Mouse (Mus musculus) monocyte, adult 2 months (primary cell): ENCODE data around the gene Bpi.

Source experiments
- DNase-seq, 2 experiments: peaks; one replicate each; pipeline ENCODE4 v3.0.0; 2022; ENCODE audit warnings: low spot score in 2 of 2, low read depth in 1 of 2

The Bpi gene

GRCm38 (mm10) chr2:158258005-158258418, at the start of gene Bpi:
Gene Bpi, plus strand, starts transcription at chr2:158258094.
- peak in 1 of 2 experiments; percentile 5 for DNase-seq

DNA sequence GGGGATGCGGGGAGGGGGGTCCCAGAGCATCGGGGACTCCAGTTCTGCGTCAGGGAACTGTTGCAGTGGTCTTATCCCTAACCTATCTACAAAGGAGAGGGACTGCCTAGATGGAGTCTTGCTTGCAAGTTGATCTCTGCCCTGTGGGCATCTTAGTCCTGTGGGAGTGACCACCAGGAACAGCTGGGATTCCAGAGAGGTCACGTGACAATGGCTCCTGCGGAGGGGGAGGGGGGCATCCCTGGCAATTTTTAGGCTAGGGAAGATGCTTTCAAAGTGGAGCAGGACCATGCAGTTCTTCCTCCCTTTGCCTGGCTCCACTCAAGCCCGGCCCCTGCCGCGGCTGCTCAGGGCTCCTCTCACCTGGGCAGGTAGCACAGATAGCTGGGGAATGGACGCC, 48.1 kb upstream of the Bpi start:
- no peak for DNase-seq

DNA sequence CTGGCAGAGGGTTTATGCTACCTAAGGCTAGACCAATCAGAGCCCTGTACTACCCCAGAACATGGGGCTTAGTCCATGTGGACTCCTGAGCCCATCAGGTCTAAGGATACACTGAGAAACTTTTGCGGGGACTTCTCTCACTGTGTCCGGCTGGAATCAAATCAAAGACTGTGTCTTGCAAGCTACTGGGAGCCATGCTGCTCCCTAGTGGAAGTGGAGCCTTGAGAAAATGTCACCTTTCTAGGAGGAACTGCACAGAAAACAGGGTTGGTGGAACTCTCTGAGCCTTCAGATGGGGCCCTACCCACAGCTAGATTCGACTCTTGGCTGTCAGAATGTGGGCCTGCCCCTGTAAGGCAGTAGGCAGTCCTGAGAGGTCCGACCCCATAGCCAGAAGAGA, 47.4 kb upstream of the Bpi start:
- no peak for DNase-seq

GRCm38 (mm10) chr2:158210958-158211357, 46.9 kb upstream of the Bpi start:
- no peak for DNase-seq

GRCm38 (mm10) chr2:158211764-158212471, 46.0 kb upstream of the Bpi start:
- no peak for DNase-seq

DNA sequence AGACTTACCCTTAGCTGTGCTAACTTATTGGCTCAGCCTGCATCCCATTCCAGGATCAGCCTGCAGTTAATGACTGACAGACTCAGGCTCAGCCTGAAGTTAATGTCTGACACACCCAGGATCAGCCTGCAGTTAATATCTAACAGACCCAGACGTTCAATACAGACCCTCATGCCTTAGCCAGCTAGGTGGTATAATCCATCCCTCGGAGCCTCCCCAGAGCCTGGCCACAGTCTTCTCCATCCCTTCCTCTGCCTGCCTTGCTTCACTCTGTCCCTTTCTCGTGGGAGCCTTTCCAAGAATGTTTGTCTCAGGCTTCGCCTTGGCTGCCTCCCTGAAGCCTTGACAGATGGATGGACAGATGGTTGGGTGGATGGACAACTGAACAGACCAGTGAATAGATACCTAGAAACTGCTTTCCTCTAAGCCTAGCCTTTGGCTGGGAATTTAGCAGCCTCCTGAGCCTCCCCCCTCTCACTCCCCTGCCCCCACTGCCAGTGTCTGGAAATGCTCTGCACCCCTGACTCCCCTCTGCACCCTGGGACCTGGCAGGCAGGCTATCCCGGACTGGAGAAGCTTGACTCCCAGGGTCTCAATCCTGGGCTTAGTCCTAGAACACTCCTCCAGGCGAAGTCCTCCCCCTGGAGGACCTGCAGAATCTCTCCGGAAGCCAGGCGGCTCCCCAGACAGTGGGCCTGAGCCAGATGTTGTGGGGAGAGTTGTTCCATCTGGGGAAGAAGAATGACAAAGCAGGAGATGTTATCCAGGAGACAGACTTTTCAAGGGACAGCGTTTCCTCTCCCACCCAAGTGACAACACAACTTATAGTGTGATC, 42.4 kb upstream of the Bpi start:
- DNase-seq, result no peak

DNA sequence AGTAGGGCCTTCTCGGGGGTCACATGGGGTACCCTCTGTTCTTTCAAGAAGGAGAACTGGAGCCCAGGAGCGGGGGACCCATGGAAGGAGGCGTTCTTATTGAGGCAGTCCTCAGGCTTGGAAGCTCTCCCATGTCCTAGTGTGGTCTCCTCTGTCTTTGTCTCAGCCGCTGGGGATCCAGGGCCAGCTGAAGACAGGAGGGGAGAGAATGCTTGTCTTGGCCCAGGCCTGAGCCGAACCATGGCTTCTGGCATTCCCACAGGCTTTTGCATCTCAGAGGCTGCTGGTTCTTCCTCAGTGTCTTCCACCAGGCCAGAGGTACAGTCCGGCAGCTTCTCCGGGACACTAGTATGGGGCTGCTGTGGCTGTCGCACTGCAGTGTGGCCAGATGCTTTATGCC, 41.4 kb upstream of the Bpi start:
- no peak for DNase-seq

GRCm38 (mm10) chr2:158219562-158219961, 38.3 kb upstream of the Bpi start:
- no peak for DNase-seq

GRCm38 (mm10) chr2:158221446-158222084, 36.3 kb upstream of the Bpi start:
- DNase-seq, result no peak

- DNase-seq, result no peak
These were observed 35.2 kb upstream of the Bpi start for GRCm38 (mm10) chr2:158222664-158223063.

DNA sequence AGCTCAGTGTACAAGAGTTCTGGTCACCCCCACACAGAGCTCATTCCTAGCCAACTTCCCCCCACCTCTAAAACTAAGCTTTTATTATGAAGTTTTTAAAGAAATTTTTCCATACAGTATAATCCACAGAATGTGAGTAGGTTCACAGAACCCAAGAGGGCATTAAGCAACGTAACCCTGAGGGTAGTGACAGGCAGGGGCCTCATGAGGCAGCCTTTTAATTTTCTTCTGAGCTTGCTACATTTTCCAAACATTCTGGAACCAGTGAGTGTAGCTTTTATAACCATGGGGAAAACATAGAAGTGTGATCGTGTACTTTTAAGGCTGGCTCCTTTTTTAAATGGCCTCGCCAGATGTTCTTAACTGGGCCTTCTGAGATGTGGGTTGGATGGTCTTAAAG, 34.4 kb upstream of the Bpi start:
- no peak for DNase-seq

DNA sequence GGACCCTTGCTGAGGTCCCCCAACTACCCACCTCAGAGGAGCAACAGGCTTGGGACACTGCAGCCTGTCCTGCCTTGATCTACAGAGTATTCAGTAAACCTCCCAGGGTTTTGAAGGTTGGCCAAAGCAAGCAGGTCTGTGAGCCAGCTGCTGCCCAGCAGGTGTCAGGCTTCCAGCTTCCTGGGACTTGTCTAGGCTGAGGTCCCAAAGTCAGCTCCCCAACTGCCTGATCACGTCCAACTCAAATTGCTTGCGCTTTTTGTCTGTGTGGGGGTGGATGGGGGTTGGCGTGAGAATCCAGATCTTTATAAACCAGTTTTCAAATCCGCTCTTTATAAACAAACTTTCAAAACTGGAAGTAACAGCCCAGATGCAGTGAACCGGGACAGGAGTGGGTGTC, 32.6 kb upstream of the Bpi start:
- no peak for DNase-seq

DNA sequence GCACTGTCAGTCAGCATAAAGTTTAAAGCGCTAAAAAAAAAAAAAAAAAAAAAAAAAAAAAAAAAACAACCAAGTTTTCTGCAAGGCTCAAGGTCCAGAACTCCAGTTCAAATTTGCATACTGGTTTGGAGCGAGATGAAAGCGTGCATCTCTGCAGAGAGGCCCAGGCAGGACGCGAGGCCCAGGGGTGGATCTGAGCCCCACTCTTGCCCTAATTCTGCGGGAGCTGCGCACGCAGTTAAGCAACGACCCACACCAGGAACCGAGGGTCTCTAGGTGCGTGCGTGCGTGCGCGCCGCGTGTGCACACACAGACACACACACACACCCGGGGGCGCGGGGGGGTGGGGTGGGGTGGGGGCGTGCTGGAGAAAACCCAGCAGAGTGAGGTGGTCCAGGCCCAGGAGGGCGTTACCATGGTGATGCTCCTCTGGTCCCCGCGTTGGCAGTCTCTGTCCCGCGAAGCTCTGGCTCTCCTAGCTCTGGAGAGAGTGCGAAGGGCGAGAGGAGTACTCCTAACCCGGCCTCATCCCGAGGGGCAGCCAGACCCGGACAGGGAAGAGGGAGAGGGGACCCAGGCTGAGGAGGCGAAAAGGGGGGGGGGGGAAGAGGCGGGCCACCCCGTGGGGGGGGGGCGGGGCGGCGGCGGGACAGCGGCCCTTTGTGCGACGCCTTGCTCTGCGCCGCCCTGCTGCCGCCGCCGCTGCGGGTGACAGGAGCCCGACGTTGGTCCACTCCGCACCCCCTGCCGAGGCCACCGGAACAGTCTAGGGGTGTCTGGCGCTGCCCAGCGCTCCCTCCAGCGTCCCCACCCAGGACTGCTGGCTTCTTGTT, 29.0 kb upstream of the Bpi start, which contains the start of gene D630003M21Rik:
TSS of gene D630003M21Rik (minus strand) at position 553 of the 833 bp plus-strand sequence.
- no peak for DNase-seq

DNA sequence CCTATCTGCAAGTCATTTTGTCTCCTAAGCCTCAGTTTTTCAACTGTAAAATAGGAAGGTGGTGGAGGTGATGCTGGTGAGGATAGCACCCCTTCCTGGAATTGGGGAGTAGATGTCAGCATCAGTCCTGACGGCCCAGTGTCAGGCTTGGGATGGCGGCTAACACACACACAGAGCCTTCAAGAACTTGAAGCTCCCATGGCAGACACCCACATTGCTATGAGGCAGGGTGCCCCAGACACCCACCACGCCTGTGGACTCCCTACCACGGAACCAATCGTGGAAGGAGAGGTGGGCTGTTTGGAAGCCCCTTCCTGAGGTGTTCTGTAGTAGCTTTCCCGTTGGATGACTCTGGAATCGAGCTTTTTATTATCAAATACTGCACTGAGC, 28.4 kb upstream of the Bpi start:
- DNase-seq, result no peak

DNA sequence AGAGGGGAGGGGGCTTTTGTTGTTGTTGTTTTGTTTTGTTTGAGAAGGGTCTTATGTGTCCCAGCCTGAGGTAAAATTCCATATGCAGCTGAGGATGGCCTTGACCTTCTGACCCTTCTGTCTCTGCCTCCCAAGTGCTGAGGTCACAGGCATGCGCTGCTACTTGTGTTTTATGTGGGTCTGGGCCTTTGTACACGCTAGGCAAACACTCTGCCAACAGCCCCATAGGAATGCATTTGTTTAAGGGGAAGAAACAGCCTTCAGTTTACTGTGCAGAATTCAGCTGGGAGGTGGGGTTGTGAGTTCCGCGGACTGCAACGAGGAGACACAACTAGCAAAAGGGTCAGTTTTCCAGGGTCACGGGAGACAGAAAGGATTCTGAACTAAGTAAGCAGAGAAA, 27.3 kb upstream of the Bpi start:
- DNase-seq, result no peak

DNA sequence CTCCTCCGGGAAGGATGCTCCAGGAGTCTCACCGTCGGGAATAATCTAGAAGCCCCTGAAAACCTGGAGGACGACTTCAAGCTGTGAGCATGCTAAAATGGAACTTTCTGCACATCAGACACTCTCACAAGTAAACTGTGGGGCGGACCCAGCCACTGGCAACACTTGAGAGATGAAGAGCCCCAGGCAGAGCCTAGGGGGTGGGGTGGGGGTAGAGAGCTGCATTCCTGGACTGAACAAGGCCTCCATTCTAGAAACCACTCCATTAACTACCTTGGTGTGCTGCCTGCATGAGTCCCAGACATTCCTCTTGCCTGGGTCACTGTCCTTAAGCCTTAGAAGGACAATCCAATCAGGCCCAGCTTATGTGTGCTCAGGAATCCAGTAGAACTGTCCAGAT, 26.8 kb upstream of the Bpi start:
- no peak for DNase-seq

DNA sequence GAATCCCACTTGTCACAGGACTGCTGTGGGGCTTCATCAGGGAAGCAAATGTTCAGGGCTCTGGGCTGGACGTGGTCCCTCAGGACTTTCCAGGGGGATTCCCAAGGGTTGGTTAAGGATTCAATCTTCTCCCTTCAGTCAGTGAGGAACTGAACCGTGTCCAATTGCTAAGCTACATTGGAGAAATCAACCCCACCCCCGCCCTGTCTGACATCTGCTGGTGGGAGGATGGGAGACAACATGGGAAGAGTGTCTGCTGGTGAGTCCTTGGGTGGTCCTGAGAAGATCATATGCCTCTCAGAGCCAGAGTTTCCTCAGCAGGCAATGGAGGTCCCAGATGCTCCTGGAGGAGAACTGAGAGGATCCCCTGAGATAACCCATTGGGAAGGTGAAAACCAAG, 25.5 kb upstream of the Bpi start:
- DNase-seq, result no peak

DNA sequence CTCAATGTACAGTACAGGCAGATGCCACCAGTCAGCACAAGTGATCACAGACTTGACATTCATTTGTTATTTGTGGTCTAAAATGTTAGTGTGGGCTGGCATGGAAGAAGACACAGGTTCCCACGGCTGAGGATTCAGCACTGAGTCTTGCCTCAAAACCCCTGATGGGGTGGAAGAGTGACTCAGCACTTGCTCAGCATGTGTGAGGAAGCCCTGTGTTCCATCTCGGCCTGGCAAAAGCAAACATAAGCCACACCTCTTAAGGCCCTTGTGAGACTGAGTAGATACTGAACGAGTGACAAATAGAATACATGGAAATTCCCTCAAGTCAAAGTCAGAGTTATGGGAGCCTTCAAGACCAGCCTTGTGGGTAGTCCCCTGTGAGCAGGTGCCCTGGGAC, 24.8 kb upstream of the Bpi start:
- no peak for DNase-seq

- no peak for DNase-seq
These were observed 21.2 kb upstream of the Bpi start for GRCm38 (mm10) chr2:158236698-158237097.

- DNase-seq, result no peak
These were observed 19.8 kb upstream of the Bpi start for GRCm38 (mm10) chr2:158238101-158238500.

GRCm38 (mm10) chr2:158241126-158241738, 16.7 kb upstream of the Bpi start:
- no peak for DNase-seq
